Mouse (Mus musculus) monocyte, adult 5-6 weeks (primary cell): ENCODE measurements at regions not wholly inside any gene's neighbourhood (a gene's known extent, or its start where the extent isn't known, plus 50 kb on each side); places are given as distances from the start of the nearest gene placed in this dataset.

ENCODE experiments used
- ATAC-seq: fragments of 153-309, 156-312 bp; replicated peaks from 2 replicates; pipeline ENCODE4 v1.8.0; 2017; ENCODE audit warnings: mild to moderate bottlenecking; ENCODE audit not compliant: low TSS enrichment, insufficient number of reproducible peaks, severe bottlenecking, poor library complexity, low FRiP score

DNA sequence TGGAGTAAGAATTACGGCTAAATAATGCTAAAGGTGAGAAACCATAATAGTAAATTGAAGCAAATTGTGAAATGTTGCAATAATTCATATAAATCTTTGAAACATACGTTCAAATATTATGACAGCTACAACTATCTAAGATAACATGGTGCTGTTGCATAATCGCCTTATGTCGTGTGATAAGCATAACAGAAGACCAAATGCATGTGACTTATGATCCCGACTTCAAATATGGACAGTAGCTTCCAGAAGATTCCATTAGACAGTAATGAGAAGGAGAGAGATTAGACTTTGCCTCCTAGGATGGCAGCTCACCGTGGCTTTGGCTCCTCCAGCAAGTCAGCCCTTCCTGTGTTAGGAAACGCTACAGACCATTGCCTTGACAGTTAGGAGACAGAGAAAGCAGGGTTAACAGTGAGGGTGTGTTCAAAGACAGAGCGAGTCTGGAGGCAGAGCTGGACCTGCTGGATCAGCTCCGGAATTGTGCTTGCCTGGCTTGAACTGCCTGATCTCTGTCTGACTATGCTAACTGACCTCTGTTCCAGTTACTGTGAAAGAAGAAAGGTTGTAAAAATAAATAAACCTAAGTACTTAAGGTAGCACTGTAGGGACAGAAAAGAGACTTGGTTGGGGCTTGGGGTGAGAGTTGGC, 434.6 kb upstream of the Tle4 start:
- ATAC-seq, result no peak

DNA sequence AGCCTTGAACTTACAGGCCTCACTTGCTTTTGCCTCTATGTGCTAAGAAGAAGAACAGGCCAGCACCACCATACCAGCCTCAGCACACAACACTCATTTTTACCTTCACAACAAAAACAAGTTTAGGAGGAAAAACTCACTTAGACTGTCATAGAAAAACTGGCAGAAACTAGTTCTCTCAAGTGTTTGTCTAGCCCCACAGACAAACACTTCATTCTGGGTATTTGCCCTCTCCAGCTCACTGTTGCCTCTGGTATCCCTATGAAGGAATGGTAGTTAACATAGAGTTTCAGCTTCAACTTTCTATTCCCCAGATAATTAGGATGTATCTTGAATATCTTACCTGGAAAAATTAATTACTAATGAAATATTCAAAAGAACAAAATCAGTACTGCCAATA, 433.6 kb upstream of the Tle4 start:
- no peak for ATAC-seq

DNA sequence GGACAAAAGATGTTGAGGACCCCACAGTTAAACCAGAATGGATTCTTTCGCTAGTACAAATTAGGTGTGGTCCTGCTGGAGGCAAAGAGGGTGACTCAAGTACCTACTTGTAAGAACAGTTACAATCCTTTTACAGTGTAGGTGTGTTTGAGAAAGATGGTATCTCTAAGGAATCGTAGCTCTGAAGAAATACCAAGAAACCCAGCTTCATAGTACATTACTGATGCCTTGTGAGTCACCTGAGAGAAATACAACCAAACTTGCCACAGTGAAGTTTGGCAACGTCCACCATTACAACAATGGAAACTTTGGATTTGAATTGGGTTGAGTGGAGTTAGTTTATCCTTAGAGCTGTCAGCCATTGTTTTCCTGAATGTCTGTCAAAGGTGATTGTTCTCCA, 405.7 kb upstream of the Tle4 start:
- no peak for ATAC-seq

DNA sequence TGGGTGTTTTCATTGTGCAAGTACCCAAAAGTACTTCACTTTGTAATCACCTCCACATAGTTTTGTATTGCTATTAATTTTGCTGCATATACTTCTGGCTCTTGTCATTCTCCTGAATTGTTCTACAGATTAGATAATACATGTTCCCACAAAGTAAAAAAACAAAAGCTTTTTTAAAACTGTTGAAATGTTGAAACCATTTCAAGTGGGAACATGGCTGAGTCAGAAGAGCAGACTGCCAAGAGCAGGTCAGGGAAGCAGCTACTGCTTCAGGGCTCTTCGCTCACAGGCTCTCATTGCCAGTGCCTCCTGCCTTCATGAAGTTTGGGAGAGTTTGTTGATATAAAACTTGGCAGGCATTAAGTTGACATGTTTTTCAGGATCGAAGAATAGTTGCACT, 395.5 kb upstream of the Tle4 start:
- ATAC-seq, result no peak

DNA sequence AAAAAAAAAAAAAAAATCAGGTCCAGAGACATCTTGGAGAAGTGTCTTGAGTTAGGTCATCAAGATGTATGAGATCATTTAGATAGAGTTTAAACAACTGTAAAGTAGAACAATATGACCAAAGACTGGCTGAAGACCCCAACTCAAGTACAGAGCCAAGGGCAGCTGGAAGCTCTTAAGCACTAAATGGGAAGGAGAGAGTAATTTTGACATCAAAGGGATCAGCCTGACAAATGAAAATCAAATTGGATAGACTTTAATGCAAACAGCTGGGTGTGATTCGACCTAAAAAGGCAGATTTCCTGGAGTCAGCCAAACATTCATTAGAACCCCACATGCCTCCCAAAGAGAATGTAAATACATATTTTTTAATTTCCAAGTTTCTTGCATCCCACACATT, 372.3 kb upstream of the Tle4 start:
- ATAC-seq, result no peak

DNA sequence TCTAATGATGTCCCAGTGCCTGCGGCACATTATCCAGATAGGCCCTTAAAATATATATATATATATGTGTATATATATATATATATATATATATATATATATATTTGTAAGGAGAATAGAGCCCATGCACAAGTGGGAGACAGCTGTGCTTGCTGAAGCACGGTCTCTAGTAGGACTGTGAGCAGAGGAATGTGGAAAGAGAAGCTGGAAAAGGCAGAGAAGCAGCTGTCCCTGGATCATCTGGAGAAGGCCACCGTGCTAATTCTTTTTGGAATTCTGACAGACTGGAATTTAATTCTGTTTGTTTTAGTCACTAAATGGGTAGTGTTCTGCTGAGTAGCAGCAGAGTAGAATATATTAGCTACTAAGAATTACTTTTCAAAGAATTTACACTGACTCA, 370.4 kb upstream of the Tle4 start:
- no peak for ATAC-seq

DNA sequence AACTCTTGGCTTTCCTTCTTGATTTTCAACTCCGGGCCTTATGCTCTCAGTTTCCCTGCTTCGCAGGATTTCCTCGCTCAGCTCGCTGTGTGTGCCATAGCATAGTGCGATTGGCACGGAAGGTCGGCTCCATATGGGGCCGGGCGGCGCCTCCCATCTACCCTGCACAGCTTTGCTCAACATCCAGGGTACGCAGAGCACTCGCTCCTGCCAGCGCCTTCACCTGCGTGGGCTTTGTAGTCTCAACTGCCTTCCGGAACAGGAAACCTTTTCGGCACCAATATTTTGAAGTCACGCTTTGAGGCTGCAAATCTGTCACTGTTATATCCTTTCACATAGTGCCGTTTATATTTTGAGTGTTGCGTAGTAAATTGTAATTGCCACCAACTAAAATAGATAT, 359.9 kb upstream of the Tle4 start:
- ATAC-seq, result no peak

DNA sequence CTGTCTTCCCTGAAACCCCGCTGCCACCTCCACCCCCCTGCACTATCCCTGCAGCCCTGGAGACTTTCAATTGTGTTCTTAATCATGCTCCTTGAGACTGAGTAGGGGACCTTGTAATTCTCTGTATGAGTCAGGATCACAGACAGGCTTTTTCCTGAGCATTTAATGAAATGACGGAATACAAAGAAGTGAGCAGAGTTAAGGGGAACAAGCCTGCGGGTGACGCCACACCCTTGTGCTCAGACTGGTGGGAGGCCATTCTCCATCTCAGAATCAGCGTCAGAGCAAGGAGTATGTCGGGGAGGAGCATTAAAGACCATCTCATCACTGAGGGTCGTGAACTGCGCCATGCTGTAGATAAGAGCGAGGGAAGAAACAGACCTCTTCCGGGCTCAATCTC, 359.3 kb upstream of the Tle4 start:
- ATAC-seq, result no peak

DNA sequence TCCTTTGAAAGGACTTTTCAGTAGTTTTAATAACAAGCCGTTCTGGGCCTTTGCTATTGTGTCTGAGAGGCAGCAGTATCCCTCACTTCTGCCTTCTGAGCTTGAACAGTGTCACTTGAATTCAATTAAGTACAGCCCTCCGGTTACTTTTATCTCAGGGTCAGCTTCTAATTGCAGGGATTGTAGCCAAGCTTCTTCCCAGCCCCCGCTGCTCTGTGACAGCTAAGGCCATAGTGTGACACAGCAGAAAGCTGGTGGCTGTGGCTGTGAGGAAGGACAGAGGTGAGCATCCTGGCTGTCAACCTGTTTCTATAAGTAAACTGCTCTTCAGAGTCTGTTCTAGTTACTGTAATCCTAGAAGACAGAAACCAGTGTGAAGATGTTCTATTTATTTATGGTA, 358.5 kb upstream of the Tle4 start:
- no peak for ATAC-seq

DNA sequence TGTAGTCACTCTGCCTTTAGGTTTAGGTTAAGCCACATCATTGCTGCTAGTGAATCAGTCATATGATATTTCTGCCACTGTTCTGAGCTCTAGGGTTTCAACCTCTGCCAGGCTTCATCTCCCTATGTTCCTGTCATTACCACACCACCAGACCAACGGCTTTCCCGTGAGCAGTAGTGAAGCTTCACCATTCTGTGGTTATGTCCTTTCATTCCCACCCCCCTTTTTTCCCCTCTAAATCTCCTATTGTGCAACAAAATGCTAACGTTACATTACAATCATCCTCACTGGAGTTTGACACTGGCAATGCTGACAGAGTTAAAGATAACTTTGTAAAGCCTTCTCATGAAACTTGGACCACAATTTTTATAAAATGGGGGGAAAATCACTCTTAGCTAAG, 358.1 kb upstream of the Tle4 start:
- no peak for ATAC-seq

DNA sequence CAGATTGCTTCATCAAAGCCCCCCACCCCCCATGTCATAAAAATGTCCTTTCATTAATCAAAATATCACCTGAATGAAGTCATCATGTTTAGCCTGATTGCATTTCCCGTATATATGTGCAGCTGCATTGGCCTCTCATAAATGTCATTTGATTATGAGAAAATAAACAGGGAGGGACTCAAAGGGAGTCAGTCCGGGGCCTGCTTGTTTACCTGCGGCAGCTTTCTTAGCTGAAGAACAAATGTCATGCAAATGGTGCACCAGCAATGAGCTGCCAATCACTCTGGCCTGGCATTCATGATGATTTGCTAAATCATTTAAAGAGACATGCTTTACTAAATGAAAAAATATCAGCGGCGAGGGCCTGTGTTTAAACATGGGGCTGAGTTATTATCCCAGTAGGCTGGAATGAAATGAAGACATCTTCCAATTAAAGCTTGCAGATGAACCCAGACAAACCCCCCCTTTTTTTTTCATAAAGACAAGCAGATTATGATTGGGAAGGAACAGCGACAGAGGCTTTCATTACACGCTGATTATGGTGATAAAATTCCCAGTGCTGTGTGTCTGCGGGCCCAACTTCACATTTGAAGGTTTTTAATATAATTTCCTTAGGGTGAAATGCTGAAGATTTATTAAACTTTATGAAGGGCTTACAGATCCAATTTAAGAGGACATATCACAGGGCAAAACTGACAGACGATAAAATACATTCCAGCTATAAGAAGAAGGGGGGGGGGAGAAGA, 342.5 kb upstream of the Tle4 start:
- ATAC-seq, result no peak

DNA sequence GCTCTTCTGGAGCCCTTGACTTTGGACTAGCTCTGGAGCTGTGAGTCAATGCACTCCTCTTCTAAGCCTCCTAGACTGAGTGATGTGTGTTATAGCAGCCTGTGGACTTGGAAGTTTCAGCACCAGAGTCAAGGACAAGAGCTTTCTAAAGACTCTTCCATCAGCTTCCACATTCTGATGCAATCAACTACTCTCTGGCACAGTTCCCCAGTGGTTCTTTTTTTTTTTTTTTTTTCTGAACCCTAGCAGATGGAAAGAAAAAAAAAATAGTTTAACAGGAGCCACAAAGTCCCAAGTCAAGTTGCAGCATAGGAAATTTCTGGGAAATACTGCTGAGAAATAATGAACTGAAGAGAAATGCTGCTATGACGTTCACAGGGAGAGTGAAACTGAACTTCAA, 324.4 kb upstream of the Tle4 start:
- no peak for ATAC-seq

DNA sequence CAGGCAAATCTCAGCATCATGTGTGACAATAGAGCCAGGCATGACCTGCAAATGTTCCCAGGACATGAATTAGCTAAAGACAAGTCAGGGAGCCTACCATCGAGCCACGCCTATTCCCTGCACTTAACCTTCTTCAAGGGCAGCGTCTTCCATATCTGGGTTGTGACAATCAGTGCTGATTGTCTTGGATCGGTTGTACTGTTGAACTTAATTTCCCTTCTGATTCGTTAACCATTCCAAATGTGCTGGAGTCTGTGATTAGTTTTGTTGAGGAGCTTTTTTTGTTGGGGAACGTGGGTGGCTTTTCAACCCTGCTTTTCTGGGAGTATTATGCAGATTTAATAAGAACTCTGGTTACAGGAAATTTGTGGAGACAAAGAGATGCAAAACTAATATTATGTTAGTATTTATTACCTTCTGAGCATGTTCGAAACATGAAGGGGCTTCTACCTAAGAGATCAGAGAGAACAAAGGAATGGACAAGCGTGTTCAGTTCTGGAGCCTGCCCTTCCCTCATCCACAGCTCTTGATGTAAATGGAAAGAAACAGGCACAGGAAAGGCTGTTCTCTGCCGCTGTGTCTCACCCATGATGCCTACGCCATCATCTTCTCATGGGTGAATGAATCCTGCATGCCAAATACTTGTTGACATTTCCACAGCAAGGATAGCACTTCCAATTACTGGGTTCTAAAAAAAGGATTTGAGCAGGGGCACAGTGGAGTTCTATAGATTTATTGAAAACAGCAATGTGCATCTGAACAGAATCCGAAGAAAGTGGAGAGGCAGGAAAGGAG, 313.4 kb upstream of the Tle4 start:
- ATAC-seq, result no peak

DNA sequence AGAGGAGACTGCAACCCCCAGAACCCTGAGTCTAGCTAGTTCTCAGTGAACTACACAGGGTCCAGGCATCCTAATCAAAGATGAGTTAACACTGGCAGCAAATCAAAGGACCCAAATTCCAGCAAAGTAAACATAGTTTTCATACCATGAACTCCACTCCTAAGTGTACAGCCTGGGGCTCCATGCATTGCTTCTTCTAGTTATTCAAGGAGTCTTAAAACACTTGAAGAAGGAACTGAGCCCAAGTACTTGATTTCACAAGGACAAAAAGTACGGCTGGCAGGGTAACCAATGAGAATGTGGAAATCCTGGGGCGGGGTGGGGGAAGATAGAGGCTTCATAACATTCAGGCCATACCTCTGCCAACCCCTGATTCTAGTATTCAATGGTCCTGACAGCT, 297.0 kb upstream of the Tle4 start:
- no peak for ATAC-seq

DNA sequence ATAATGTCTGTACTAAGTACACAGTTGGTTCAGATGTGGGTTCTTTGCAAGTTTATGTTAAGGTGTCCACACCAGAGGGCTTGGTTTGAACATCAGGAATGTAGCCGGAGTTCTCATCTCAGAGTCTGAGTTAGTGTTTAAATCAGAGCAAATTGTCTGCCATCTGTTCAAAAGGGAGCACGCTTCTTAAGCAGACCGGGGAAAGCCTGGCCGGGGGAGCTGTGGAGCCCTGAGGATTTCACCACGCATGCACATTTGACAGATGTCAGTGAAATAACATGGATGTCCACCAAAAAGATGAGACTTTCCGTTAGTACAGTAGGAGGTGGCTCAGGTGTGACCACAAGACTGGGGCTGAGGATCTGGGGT, 294.5 kb upstream of the Tle4 start:
- no peak for ATAC-seq

DNA sequence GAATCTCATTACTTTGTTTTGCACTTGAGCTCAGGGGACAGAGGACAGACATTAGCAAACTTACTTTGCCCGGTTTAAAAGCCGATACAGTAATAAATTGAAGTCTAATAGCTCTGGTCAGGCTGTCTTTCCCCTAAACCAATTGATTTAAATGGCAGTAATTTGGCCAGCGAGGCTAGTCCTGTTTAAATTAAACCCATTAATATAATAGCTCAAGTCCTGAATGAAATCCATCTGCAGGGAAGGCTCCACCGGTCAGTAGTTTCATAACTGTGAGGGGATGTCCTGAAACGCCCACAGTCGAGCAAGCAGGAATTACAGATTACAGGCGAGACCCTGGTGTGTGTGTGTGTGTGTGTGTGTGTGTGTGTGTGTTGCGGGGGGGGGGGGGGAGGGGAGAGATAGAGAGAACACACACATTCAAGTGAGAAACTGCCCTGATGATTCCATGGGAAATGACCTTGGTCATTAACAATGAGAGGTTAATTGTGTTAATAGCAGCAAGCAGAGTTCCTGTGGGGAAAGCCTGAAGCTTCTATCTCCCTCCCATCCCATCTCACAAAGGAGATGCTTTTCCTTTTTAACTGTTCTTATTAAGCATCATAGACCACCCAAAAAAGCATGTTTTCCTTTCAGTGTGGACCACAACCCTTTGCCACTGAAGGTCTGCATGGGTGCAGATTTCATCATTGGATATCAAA, 294.0 kb upstream of the Tle4 start:
- ATAC-seq, result no peak

DNA sequence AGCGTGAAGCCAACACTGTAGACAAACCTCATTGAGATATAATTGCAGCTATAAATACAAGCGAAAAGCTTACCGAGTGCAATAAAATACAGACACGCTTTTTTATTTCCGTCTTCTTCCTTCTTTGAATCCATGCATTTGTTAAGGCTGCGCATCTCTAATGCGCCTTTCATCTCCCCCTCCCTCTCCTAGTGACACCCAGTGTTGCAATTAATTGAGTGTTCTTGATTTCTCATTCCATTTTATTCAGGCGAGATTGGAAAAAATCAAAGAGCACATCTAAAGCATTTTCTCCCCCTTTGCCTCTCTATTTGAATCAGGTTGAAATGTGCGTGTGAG, 293.2 kb upstream of the Tle4 start:
- no peak for ATAC-seq

DNA sequence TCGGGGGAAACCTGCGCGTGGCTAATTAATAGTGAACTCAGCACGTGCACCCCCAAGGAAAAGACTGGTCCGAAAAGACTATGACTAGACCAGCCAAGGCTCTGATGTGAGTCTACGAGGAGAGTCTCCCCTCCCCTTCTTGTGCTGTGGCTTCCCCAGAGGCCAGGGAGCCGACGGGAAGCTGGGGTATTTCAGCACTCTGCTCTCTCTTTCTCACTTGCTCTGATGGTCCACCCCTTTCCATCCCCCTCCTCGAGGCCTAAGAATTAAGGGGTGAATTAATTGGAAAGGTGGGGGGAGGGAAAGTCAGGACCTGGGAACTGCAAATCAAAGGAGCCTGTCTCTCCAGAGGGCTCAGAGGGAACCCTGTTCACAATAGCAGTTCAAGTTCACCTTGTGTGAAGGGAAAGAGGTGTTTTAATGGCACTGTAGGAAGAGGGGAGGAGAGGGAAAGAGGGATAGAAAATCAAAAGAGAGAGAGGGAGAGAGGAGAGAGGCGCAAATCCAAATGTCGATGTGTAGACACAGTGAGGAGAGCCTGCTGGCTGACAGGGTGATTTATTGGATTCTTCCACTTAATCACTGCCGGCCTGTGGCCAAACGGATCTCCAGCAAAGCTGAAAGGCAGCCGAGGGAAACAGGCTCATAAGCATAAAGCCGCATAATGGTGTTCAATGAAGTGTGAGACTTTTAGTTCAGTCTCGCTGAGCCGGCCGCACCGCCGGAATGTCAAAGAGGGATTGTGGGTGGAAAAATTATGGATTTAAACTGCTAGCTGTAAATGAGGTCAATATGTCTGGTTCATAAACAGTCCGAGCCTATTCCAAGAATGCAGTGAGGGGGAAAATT, 292.6 kb upstream of the Tle4 start:
- ATAC-seq, result no peak

DNA sequence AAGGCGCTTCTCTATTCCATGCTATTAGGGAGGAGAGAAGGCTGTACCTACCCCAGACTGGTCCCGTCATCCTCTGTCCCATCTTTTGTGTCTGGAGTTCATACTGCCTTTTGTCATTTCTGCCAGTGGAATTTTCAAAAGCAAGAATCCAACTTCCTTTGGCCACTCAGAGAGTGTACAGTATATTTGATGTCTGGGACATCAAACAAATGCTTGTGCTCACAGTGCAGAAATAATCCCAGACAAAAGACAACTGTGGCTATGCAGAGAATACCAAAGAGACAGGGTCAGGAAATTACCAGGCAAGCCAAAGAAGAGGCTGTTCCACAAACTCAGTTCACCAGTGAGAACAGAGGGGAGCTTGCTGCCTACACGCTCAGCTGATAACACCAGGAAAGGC, 291.9 kb upstream of the Tle4 start:
- no peak for ATAC-seq
